Mouse (Mus musculus): ENCODE measurements around the gene N4bp3. TPM values are rescaled to one million over a fixed set of nuclear protein-coding genes. Genes with fewer than 3 reads are reported as not detected.
"Not testable (repeated sequence)": the region's sequence is repeated elsewhere in the genome, so short reads cannot be mapped to it uniquely, and the experiment has no call there.

Gene N4bp3
- polyA plus RNA-seq (2015; fragmentation: Nextera tagmentation; extraction: Ambion mirVana): 31.1 and 34.1 TPM in 2 replicates

GRCm38 (mm10) chr11:51650691-51651515 lies at the start of gene N4bp3, which contains the start of gene D930048N14Rik:
TSS of gene N4bp3 (minus strand) at chr11:51650842.
TSS of gene D930048N14Rik (plus strand) at chr11:51650954.
- Histone ChIP-seq H3K27me3 (replicated peaks; ENCODE audit: control insufficient read depth, insufficient read depth, low read length) (no peaks in the 10 kb centered on the region), H3K4me1 (ENCODE audit: control insufficient read depth, insufficient read depth, low read depth, low read length) (peaks cover 21% of the 10 kb centered on the region), H3K9ac (ENCODE audit: low read depth, low read length) (peak within 1 kb of the TSS; percentile 85), H3K27ac (ENCODE audit: low read depth, low read length) (peak within 1 kb of the TSS; percentile 65), H3K4me2 (ENCODE audit: low read length) (peak within 1 kb of the TSS; percentile 93), H3K4me3 (ENCODE audit: low read length) (peak within 1 kb of the TSS; percentile 75), H3K36me3 (ENCODE audit: control insufficient read depth, insufficient read depth, low read length) (no peaks in the 10 kb centered on the region), H3K9me3 (ENCODE audit: control insufficient read depth, low read length) (no peaks in the 10 kb centered on the region)
- 1% methylated on average over 54 of the region's 70 CpGs for WGBS
- ATAC-seq: peak; percentile 83

GRCm38 (mm10) chr11:51694984-51695383 lies 44.3 kb upstream of the N4bp3 start:
- 94% methylated on average over 3 of the region's 3 CpGs for WGBS
- Histone ChIP-seq H3K4me3 (ENCODE audit: low read length) (no peak overlapping the region), H3K27ac (ENCODE audit: low read depth, low read length) (no peak overlapping the region), H3K27me3 (replicated peaks; ENCODE audit: control insufficient read depth, insufficient read depth, low read length) (no peaks in the 10 kb centered on the region), H3K4me2 (ENCODE audit: low read length) (no peak overlapping the region), H3K4me1 (ENCODE audit: control insufficient read depth, insufficient read depth, low read depth, low read length) (no peaks in the 10 kb centered on the region), H3K9ac (ENCODE audit: low read depth, low read length) (no peak overlapping the region), H3K36me3 (ENCODE audit: control insufficient read depth, insufficient read depth, low read length) (peaks cover 22% of the 10 kb centered on the region), H3K9me3 (ENCODE audit: control insufficient read depth, low read length) (no peaks in the 10 kb centered on the region)
- ATAC-seq: no peak

GRCm38 (mm10) chr11:51690597-51690996 lies 40.0 kb upstream of the N4bp3 start:
- H3K4me1 ChIP-seq (ENCODE audit: control insufficient read depth, insufficient read depth, low read depth, low read length): peaks cover 12% of the 10 kb centered on the region
- H3K4me3 ChIP-seq (ENCODE audit: low read length); H3K9me3 ChIP-seq (ENCODE audit: control insufficient read depth, low read length); H3K4me2 ChIP-seq (ENCODE audit: low read length); H3K36me3 ChIP-seq (ENCODE audit: control insufficient read depth, insufficient read depth, low read length); H3K27ac ChIP-seq (ENCODE audit: low read depth, low read length); ATAC-seq; H3K27me3 ChIP-seq (replicated peaks; ENCODE audit: control insufficient read depth, insufficient read depth, low read length); H3K9ac ChIP-seq (ENCODE audit: low read depth, low read length): not testable (repeated sequence)
- 93% methylated on average over 1 of the region's 3 CpGs for WGBS

- Histone ChIP-seq H3K36me3 (ENCODE audit: control insufficient read depth, insufficient read depth, low read length) (peaks cover 3% of the 10 kb centered on the region; the same call in 1 of the 2 replicates), H3K4me3 (ENCODE audit: low read length) (peak overlapping the region; percentile 80), H3K27ac (ENCODE audit: low read depth, low read length) (peak overlapping the region; percentile 100), H3K9me3 (ENCODE audit: control insufficient read depth, low read length) (no peaks in the 10 kb centered on the region), H3K27me3 (replicated peaks; ENCODE audit: control insufficient read depth, insufficient read depth, low read length) (no peaks in the 10 kb centered on the region), H3K4me2 (ENCODE audit: low read length) (peak overlapping the region; percentile 88), H3K4me1 (ENCODE audit: control insufficient read depth, insufficient read depth, low read depth, low read length) (peaks cover 12% of the 10 kb centered on the region), H3K9ac (ENCODE audit: low read depth, low read length) (peak overlapping the region; percentile 84)
- 19% methylated on average over 6 of the region's 6 CpGs for WGBS
- no peak for ATAC-seq
These were observed 38.7 kb upstream of the N4bp3 start for GRCm38 (mm10) chr11:51689343-51689742.

GRCm38 (mm10) chr11:51688330-51689328 lies 38.0 kb upstream of the N4bp3 start, which contains the start of gene 0610009B22Rik:
TSS of gene 0610009B22Rik (minus strand) at chr11:51688874.
- Histone ChIP-seq H3K4me3 (ENCODE audit: low read length) (peak within 1 kb of the TSS; percentile 80), H3K27me3 (replicated peaks; ENCODE audit: control insufficient read depth, insufficient read depth, low read length) (no peaks in the 10 kb centered on the region), H3K27ac (ENCODE audit: low read depth, low read length) (peak within 1 kb of the TSS; percentile 100), H3K36me3 (ENCODE audit: control insufficient read depth, insufficient read depth, low read length) (peaks cover 3% of the 10 kb centered on the region; the same call in 1 of the 2 replicates), H3K4me2 (ENCODE audit: low read length) (peak within 1 kb of the TSS; percentile 88), H3K4me1 (ENCODE audit: control insufficient read depth, insufficient read depth, low read depth, low read length) (peaks cover 12% of the 10 kb centered on the region), H3K9ac (ENCODE audit: low read depth, low read length) (peak within 1 kb of the TSS; percentile 84), H3K9me3 (ENCODE audit: control insufficient read depth, low read length) (no peaks in the 10 kb centered on the region)
- WGBS: under 1% methylated on average over 60 of the region's 60 CpGs
- ATAC-seq: peak; percentile 99

- H3K4me3 ChIP-seq (ENCODE audit: low read length): no peak overlapping the region
- WGBS: 38% methylated on average over 8 of the region's 8 CpGs
- ATAC-seq: no peak
- no peak overlapping the region for H3K27ac ChIP-seq (ENCODE audit: low read depth, low read length)
- no peaks in the 10 kb centered on the region for H3K4me1 ChIP-seq (ENCODE audit: control insufficient read depth, insufficient read depth, low read depth, low read length)
- no peak overlapping the region for H3K4me2 ChIP-seq (ENCODE audit: low read length)
- H3K9me3 ChIP-seq (ENCODE audit: control insufficient read depth, low read length): no peaks in the 10 kb centered on the region
- H3K9ac ChIP-seq (ENCODE audit: low read depth, low read length): no peak overlapping the region
- peaks cover 3% of the 10 kb centered on the region; the same call in 1 of the 2 replicates for H3K36me3 ChIP-seq (ENCODE audit: control insufficient read depth, insufficient read depth, low read length)
- H3K27me3 ChIP-seq (replicated peaks; ENCODE audit: control insufficient read depth, insufficient read depth, low read length): no peaks in the 10 kb centered on the region
These were observed 31.3 kb upstream of the N4bp3 start for GRCm38 (mm10) chr11:51681976-51682374.

GRCm38 (mm10) chr11:51681324-51681975 lies 30.8 kb upstream of the N4bp3 start:
- Histone ChIP-seq H3K27ac (ENCODE audit: low read depth, low read length) (no peak overlapping the region), H3K36me3 (ENCODE audit: control insufficient read depth, insufficient read depth, low read length) (peaks cover 3% of the 10 kb centered on the region; the same call in 1 of the 2 replicates), H3K4me3 (ENCODE audit: low read length) (no peak overlapping the region), H3K9ac (ENCODE audit: low read depth, low read length) (no peak overlapping the region), H3K27me3 (replicated peaks; ENCODE audit: control insufficient read depth, insufficient read depth, low read length) (no peaks in the 10 kb centered on the region), H3K9me3 (ENCODE audit: control insufficient read depth, low read length) (no peaks in the 10 kb centered on the region), H3K4me1 (ENCODE audit: control insufficient read depth, insufficient read depth, low read depth, low read length) (no peaks in the 10 kb centered on the region), H3K4me2 (ENCODE audit: low read length) (peak overlapping the region; percentile 11; the same call in 1 of the 2 replicates)
- ATAC-seq: no peak
- WGBS: 34% methylated on average over 13 of the region's 13 CpGs

- no peak overlapping the region for H3K9ac ChIP-seq (ENCODE audit: low read depth, low read length)
- WGBS: 76% methylated on average over 3 of the region's 3 CpGs
- ATAC-seq: no peak
- no peaks in the 10 kb centered on the region for H3K9me3 ChIP-seq (ENCODE audit: control insufficient read depth, low read length)
- H3K4me3 ChIP-seq (ENCODE audit: low read length): no peak overlapping the region
- no peaks in the 10 kb centered on the region for H3K27me3 ChIP-seq (replicated peaks; ENCODE audit: control insufficient read depth, insufficient read depth, low read length)
- H3K27ac ChIP-seq (ENCODE audit: low read depth, low read length): no peak overlapping the region
- H3K4me2 ChIP-seq (ENCODE audit: low read length): no peak overlapping the region
- no peaks in the 10 kb centered on the region for H3K36me3 ChIP-seq (ENCODE audit: control insufficient read depth, insufficient read depth, low read length)
- H3K4me1 ChIP-seq (ENCODE audit: control insufficient read depth, insufficient read depth, low read depth, low read length): no peaks in the 10 kb centered on the region
These were observed 28.8 kb upstream of the N4bp3 start for GRCm38 (mm10) chr11:51679466-51679865.

All from hindbrain, embryonic 16.5 days (tissue).